Mouse (Mus musculus) liver, embryonic 14.5 days (tissue): Measurements from ENCODE around the gene Nim1k. TPM values are rescaled to one million over a fixed set of nuclear protein-coding genes. Genes with fewer than 3 reads are reported as not detected.

Experiments used
- ATAC-seq: fragments of 200-750 bp; cut with Nextera tagmentation; 2 replicates; pipeline ENCODE4 v1.8.0; 2017; ENCODE audit warnings: moderate number of reproducible peaks, mild to moderate bottlenecking, moderate library complexity; ENCODE audit not compliant: insufficient read depth
- DNase-seq, 3 experiments: peaks; one replicate each; pipeline ENCODE4 v3.0.0-alpha.2; 2012 to 2013; ENCODE audit warnings: low read depth in 3 of 3, low spot score in 3 of 3
- H3K27ac ChIP-seq: fragments of 300-500 bp; sonication (generic); 2 replicates; pipeline ENCODE4 v1.5.1; 2014; ENCODE audit warnings: moderate library complexity, mild to moderate bottlenecking, control low read depth, inconsistent platforms
- H3K27me3 ChIP-seq: fragments of 300-500 bp; sonication (generic); 2 replicates; pipeline ENCODE4 v1.6.1; 2014; ENCODE audit warnings: mild to moderate bottlenecking, low read length, moderate library complexity; ENCODE audit not compliant: control insufficient read depth, insufficient read depth
- H3K36me3 ChIP-seq: fragments of 300-500 bp; sonication (generic); replicated peaks from 2 replicates; pipeline ENCODE4 v1.6.1; 2014; ENCODE audit warnings: low read depth; ENCODE audit not compliant: control insufficient read depth, insufficient read depth
- H3K4me1 ChIP-seq, 2 experiments: fragments of 200-500 bp in 1 of 2; fragments of 300-500 bp in 1 of 2; sonication (generic) in 1 of 2; replicated peaks; 2 replicates each; pipeline ENCODE4 v1.6.1; 2012 to 2014; ENCODE audit warnings: antibody characterized with exemption in 1 of 2, inconsistent platforms in 1 of 2, low read length in 1 of 2; ENCODE audit not compliant: control insufficient read depth in 2 of 2, insufficient read depth in 2 of 2
- H3K4me2 ChIP-seq: fragments of 300-500 bp; sonication (generic); 2 replicates; pipeline ENCODE4 v1.6.1; 2014; ENCODE audit warnings: low read depth, mild to moderate bottlenecking, control low read depth, moderate library complexity
- H3K4me3 ChIP-seq, 2 experiments: fragments of 200-500 bp in 1 of 2; fragments of 300-500 bp in 1 of 2; sonication (generic) in 1 of 2; 2 replicates each; pipeline ENCODE4 v1.5.1; 2012 to 2014; ENCODE audit warnings: low read depth in 2 of 2, low read length in 2 of 2, mild to moderate bottlenecking in 2 of 2, control low read depth in 1 of 2, inconsistent platforms in 1 of 2, moderate library complexity in 1 of 2; ENCODE audit not compliant: insufficient read depth in 1 of 2
- H3K9ac ChIP-seq: fragments of 300-500 bp; sonication (generic); replicated peaks from 2 replicates; pipeline ENCODE4 v1.6.1; 2014; ENCODE audit warnings: mild to moderate bottlenecking, control low read depth, moderate library complexity
- H3K9me3 ChIP-seq: fragments of 300-500 bp; sonication (generic); 2 replicates; pipeline ENCODE4 v1.6.1; 2016; ENCODE audit warnings: low read length, mixed read lengths; ENCODE audit not compliant: control insufficient read depth
- CTCF ChIP-seq: IDR thresholded peaks from 2 replicates; pipeline ENCODE4 v1.5.1; 2016; ENCODE audit warnings: antibody characterized with exemption, low read depth, control low read depth
- EP300 ChIP-seq: IDR thresholded peaks from 2 replicates; pipeline ENCODE4 v1.6.1; 2016; ENCODE audit warnings: antibody characterized with exemption, low read depth
- WGBS: fragments of 180-500 bp; shearing (Covaris S2); extraction: QIAGEN DNeasy Blood & Tissue Kit; methylation state at CpG from one replicate; pipeline ENCODE4 v1.1.7; 2014; ENCODE audit not compliant: insufficient replicate concordance; 5-methylcytosine and 5-hydroxymethylcytosine counted together
- polyA plus RNA-seq, 2 experiments: library from polyadenylated mRNA; depleted of rRNA in 1 of 2; stranded (reverse) in 1 of 2; unstranded in 1 of 2; fragments of >200 nt; fragmentation: Nextera tagmentation in 1 of 2; extraction: Ambion mirVana in 1 of 2; gene quantifications; 2 replicates each; pipeline versions ENCODE4 v1.2.1 to v1.2.3; 2012 to 2014

The Nim1k gene
- polyA plus RNA-seq, 2 experiments: 0.02 to 0.13 TPM

DNA sequence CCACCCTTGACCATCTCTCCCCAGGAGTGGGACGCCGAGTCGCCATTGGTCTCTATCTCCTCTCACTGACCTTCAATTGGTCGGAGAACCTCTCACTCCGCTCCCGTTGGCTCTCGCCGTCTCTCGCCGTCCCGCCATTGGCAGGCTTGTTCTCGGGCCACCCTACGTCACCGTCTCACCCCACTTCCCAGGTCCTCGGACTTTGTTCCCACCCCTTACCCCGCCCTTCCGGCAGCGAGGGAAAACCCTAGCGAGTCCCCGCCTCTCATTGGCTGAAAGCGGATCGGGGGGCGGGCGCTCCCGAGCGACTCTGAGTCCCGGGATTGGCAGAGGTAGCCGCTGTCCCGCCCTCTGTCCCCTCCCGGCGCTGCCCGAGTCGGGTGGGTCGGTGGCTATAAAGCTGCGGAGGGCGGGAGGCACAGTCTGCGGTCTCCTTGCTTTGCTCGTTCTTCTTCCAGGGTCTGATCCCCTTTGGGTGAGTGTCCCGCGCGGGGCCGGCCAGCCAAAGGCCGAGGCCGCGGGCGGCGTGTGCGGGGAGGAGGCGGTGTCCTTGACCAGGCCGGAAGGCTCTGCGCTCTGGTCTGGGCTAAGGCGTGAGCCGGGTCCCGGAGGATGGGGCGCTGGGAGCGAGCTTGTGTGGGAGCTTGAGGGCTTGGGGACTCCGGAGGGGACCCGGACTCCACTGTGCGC lies 65.5 kb downstream of the Nim1k start, which contains the start of gene Hmgcs1:
TSS of gene Hmgcs1 (plus strand) at position 341 of the 690 bp plus-strand sequence.
- peak within 1 kb of the TSS; percentile 69 to 80 for H3K4me3 ChIP-seq
- H3K9me3 ChIP-seq: no peaks in the 10 kb centered on the region
- ATAC-seq (peak; percentile 98), DNase-seq (peak; percentile 97 to 98 (median 98))
- H3K9ac ChIP-seq: peak within 1 kb of the TSS; percentile 74
- H3K36me3 ChIP-seq: no peaks in the 10 kb centered on the region
- TF ChIP-seq EP300 (peak; percentile 58), CTCF (no peak)
- H3K4me1 ChIP-seq: peaks cover 4 to 11% of the 10 kb centered on the region in 2 experiments
- under 1% methylated on average over 59 of the region's 59 CpGs for WGBS
- H3K27ac ChIP-seq: no peak within 1 kb of the TSS
- peak within 1 kb of the TSS; percentile 82 for H3K4me2 ChIP-seq
- H3K27me3 ChIP-seq: no peaks in the 10 kb centered on the region

GRCm38 (mm10) chr13:119689709-119690038 lies 66.0 kb downstream of the Nim1k start:
- peaks cover 4 to 11% of the 10 kb centered on the region in 2 experiments for H3K4me1 ChIP-seq
- H3K27me3 ChIP-seq: no peaks in the 10 kb centered on the region
- no peak overlapping the region for H3K9ac ChIP-seq
- peak overlapping the region; percentile 48 to 69 for H3K4me3 ChIP-seq
- no peaks in the 10 kb centered on the region for H3K36me3 ChIP-seq
- TF ChIP-seq CTCF: no peak
- TF ChIP-seq EP300: no peak
- 12% methylated on average over 5 of the region's 5 CpGs for WGBS
- ATAC-seq (no peak), DNase-seq (no peak)
- peak overlapping the region; percentile 82 for H3K4me2 ChIP-seq
- no peak overlapping the region for H3K27ac ChIP-seq
- H3K9me3 ChIP-seq: no peaks in the 10 kb centered on the region

- 70% methylated on average over 11 of the region's 11 CpGs for WGBS
- TF ChIP-seq EP300: no peak
- TF ChIP-seq CTCF: no peak
Measured at GRCm38 (mm10) chr13:119684416-119685177, 71.1 kb downstream of the Nim1k start.

GRCm38 (mm10) chr13:119681161-119681560 lies 74.5 kb downstream of the Nim1k start:
- 57% methylated on average over 3 of the region's 3 CpGs for WGBS
- Histone ChIP-seq H3K9ac (no peak overlapping the region), H3K9me3 (no peaks in the 10 kb centered on the region), H3K4me1 (no peaks in the 10 kb centered on the region), H3K4me3 (no peak overlapping the region), H3K27ac (no peak overlapping the region), H3K36me3 (no peaks in the 10 kb centered on the region), H3K27me3 (no peaks in the 10 kb centered on the region), H3K4me2 (no peak overlapping the region)
- no peak for ATAC-seq
- DNase-seq: no peak
- TF ChIP-seq CTCF (no peak), EP300 (no peak)

More at GRCm38 (mm10) chr13:119684416-119685177, 71.1 kb downstream of the Nim1k start:
- DNase-seq (no peak), ATAC-seq (no peak)
- H3K27me3 ChIP-seq: no peaks in the 10 kb centered on the region
- H3K4me2 ChIP-seq: no peak overlapping the region
- H3K27ac ChIP-seq: no peak overlapping the region
- H3K9me3 ChIP-seq: no peaks in the 10 kb centered on the region
- H3K4me1 ChIP-seq: no peaks in the 10 kb centered on the region
- no peak overlapping the region for H3K4me3 ChIP-seq
- H3K36me3 ChIP-seq: no peaks in the 10 kb centered on the region
- no peak overlapping the region for H3K9ac ChIP-seq

DNA sequence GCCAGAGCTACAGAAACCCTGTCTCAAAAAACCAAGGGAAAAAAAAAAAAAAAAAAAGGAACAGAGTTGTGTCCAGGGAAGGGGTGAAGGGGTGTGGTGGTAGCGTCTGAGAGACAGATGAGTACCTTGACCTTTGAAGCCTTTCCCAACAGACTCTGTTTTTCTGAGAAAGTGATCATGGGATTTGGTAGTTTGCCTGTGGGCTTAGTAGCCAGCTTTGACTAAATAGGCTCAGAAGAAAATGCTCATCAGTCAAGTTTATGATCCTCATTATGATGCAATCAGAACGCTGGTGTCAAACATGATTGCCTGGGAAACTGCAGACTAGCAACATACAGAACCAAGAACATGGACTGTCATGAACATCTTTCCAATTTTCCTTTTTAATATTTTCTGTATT lies 76.0 kb downstream of the Nim1k start:
- Histone ChIP-seq H3K9me3 (no peaks in the 10 kb centered on the region), H3K36me3 (no peaks in the 10 kb centered on the region), H3K4me3 (no peak overlapping the region), H3K27ac (no peak overlapping the region), H3K4me1 (no peaks in the 10 kb centered on the region), H3K9ac (no peak overlapping the region), H3K27me3 (no peaks in the 10 kb centered on the region), H3K4me2 (no peak overlapping the region)
- no peak for DNase-seq
- WGBS: 50% methylated on average over 2 of the region's 2 CpGs
- no peak for ATAC-seq
- TF ChIP-seq CTCF (no peak), EP300 (no peak)
